Mouse (Mus musculus) mesoderm, embryonic 11.5 days (tissue): Measurements from ENCODE around the gene Tpgs1.
A peak's percentile ranks its signal among the peaks of the same experiment; 100 is the strongest.

Experiments used
- DNase-seq: peaks from one replicate; pipeline ENCODE4 v3.0.0-alpha.2; 2012; ENCODE audit warnings: low read depth, low spot score

Gene Tpgs1

DNA sequence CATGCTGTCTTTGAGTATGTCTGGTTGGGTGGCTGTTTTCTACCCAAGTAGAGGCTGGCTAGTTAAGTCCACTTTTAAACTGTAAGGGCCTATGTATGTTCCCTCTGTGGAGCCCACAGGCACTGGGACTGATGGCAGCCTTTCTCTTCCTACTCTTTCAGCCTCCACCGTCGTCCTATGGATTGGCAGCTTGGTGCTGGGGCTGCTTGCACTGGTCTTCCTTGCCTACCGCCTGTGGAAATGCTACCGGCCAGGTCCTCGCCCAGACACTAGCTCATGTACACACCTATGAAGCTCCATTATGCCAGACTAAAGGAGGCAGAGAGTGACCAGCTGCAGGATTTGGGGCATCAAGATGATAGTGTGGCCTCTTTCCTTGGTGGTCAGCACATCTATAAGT is 1.1 kb upstream of the Tpgs1 start:
- DNase-seq = no peak

DNA sequence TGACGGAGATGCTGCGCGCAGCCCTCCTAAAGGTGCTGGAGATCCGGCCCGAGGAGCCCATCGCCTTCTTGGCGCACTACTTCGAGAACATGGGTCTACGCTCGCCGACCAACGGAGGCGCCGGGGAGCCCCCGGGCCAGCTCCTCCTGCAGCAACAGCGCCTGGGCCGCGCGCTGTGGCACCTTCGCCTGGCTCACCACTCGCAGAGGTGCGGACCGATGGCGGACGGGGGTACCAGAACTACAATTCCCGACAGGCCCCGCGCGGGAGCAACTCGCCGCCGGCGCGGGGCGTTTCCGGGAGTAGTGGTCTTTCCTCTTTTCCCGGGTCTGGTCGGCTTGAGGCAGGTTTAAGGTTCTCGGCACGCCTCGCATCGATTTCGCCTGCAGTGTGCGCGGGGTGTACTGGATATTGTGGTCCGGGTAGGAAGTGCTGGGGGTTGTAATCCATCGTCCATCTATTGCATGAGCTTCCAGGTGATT is 448 bp downstream of the Tpgs1 start:
- DNase-seq = peak; percentile 83

DNA sequence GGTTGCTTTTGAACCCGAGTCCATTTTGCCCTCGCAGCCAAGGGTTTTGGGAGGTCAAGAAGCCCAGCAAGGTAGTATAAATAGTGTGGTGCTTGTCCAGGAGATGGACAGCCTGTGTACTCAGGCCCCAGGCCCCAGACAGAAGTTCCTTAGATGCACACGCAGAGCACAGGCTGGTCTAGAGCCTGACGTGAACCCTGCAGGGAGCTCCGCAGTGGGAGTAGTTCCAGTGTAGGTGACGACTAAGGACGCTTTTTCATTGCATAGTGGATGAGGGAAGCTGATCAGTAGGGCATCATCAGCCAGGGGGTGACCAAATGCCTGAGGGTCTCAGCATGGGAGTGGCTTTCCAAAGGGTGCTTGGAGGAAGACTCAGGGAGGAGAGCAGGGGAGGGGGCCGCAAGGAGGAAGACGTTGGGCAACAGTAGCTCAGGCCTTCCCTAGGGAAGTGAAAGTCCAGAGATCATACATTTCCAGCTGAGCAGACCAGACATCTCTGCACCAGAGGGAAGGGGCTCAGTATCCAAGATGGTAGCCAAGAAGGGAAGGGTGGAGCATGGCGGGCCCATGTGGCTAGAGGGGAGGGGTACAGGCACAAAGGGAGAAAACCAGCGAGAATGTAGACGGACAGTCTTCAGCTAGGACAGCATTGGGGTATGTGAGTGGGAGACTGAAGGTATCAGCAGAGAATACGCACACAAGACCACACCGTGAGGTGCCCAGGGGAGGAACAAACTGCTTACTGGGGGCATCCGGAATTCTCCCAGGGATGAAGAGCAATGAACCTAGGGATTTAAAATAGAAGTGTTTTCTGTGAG is 1.1 kb downstream of the Tpgs1 start:
- no peak for DNase-seq

DNA sequence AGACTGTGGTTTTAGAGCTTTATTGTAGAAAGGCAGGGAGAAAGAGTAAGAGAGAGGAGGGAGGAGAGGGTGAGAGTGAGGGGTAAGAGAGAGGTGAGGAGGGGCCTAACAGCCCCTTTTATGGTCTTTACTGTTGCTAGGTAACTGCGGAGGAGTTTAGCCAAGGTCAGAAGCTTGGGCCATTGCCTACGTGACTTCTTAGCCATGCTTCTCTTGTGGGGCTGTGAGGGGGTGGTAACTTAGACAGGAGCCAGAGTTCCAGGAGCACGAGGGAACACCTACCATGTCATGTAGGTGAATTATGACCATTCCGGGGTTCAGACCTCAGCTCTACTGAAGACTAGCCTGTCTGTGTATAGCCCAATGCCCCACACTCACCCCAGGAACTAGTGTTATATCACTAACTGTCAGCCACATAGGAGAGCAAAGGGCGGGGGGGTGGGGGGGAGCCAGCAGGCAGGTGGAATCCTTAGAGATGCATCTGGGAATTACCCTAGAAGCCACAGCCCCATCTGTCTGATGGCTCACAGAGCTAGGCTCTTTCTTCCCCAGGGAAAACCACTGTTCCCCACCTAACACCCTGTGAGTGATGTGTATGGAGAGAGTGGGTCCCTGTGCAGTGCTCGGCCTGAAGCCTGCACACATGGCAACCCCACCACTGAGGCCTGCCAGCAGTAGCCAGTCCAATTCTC is 2.4 kb downstream of the Tpgs1 start:
- peak; percentile 39 for DNase-seq

DNA sequence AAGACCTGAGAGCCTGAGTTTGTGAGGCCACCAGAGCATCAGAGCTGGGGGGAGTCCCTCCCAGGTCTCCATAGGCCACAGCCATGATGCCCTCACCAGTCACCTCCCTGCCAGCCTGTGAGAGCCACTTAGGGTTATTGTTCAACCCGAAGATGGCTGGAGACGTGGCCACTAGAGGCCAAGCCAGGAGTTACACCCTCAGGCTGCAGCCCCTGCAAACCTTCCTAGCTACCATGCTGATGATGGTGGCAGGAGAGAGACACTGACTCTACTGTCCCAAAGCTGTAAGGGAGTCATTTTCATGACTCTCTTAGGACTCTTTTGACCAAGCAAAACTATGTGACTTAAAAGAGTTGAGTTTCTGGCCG is 2.9 kb downstream of the Tpgs1 start:
- DNase-seq = no peak

DNA sequence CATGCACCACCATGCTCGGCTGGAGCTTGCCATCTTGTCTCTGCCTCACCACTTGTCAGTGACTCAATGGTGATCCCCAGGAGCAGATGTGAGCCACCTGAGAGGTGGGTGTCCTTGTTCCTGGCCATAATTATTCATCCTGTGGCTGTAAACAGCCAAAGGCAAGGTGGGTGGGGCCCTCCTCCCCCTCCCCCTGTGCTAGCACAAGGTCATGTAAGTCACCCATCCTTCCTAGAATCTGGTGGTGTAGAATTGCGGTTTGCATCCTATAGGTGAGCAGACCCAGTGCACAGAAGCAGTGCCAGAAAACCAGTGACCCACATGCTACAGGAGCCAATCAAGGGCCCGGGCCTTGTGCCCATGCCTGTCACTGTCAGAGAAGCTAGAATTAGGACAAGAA is 3.9 kb downstream of the Tpgs1 start:
- no peak for DNase-seq

DNA sequence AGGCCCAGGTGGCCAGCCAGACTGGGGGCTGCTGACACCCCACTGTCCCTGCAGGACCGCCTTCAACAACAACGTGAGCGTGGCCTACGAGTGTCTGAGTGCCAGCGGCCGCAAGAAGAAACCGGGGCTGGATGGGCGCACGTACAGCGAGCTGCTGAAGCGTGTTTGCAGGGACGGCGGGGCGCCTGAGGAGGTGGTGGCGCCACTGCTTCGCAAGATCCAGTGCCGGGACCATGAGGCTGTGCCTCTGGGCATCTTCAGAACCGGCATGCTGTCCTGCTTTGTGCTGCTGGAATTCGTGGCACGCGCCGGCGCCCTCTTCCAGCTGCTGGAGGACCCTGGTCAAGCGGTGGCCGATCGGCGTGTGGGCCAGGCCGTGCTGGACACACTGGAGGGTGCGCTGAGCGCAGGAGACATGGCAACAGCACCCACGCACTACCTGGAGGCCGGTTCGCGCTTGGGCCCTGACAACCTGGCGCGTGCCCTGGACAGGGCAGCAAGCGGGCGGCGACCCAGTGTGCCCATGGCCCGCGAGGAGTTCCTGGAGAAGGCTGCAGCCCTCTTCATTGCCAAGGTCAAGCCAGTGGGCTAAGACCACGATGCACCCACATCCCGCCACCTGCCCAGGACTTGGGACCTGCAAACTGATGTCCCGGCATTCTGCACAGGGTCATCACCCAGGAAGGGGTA is 6.3 kb downstream of the Tpgs1 start:
- DNase-seq = no peak

DNA sequence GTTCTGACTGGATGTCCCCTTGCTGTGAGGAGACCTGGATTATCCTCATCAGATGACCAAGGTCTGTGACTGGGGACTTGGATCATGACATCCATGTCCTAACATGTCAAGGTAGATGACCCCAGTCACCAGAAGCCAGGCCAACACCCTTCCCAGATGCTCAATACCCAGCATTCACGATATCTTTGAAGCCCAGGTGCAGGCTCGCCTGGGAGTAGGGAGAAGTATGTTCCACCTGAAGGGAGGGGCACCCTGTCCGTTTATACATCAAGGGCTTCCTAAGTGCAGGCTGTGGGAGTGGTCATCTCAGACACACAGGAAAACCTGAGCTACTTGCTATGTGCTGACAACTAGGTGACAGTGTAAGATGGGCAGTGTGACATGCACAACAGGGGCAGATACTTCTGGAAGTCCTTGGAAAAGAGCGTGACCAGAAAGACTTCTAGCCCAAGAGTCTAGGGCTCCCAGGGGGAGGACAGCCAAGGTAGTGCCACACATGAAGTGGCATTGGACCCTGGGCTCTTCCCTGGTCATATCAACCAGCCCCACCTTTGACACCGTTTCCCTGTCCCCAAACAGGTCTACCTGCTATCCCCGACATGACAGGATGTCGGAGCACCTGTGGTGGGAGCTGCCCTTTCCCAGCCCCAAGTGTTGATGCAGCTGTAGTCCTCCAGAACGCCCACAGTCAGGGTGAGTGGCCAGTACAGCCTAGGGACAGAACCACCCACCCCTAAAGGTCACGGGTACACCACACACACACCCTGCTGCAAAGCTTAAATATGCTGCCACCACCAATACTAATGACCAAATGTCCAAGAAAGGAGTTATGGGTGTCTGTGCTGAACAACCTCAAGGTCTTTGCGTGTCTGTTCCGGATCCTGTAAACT is 11.7 kb downstream of the Tpgs1 start:
- no peak for DNase-seq

DNA sequence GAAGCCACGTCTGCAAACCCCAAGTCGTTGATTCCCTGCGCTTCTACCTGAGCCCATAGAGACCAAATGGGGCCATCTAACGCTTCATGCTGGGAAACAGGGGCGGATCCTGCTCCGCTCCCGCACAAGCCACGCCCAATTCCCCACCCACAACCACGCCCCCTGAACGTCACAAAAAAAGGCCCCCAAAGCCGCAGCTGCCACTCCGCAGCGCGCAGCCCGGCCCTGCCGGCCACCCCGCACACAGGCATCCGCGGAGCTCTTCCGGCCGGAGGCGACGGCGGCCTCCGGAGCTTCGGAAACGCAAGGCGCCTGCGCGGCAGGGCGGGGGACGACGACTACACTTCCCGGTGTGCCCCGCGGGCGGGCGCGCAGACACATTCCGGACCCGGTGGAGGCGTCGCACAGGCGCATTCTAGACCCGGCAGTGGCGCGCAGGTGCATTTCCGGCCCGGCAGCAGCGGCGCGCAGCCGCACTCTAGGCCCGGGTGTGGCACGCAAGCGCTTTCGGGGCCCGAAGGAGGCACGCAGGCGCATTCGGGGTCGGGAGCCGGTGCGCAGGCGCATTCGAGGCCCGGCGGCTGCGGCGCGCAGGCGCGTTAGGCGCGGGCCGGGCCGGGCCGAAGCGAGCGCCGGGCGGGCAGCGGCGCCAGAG is 12.5 kb downstream of the Tpgs1 start, which contains the start of gene Cdc34:
Cdc34 (plus strand) TSS at position 605 of the 655 bp plus-strand sequence.
- DNase-seq = peak; percentile 100

DNA sequence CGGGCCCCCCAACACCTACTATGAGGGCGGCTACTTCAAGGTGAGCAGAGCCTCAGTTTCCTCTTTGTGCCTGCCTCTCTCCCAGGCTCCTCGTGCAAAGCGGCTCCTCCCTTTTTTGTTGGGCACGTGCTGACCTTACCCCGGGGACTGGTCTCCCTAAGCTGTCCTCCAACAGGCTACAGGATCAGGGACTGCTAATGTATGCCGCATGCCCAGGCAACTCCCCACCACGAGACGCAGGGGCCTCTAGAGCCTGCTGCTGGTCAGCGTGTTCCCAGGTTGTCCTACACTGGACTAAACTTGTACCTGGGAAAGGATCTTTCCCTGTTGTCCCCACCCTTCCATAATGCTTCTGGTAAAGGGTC is 13.4 kb downstream of the Tpgs1 start:
- DNase-seq = no peak

DNA sequence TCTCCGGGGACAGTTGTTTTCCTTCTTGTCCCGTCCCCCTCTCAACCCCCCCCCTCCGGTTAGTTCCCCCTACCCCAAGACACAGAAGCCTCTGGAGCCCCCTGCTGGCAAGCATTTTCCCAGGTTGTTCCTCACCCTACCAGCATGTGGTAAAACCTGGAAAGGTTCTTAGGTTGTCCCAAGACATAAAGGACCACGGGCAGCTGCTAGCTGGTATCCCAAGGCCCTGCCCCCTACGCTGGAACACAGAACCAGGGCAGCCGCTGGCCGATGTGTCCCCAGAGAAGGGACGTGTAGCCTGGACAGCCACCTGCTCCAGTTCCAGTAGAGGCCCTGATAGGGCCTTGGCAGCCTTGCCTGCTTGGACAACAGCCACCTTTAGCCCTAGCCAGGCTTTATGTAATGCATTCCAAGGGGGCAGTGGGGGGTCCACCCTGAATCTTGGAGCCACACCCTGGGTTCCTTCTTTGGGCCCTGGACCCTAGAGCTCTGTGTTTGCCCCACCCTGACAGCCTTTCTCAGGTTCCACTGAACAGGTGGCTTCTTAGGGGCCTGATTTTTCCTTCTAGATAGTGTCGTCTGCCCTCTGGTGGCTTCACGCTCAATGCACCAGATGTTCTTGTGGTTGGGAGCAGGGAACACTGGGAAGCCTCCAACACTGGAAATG is 13.9 kb downstream of the Tpgs1 start:
- DNase-seq = peak; percentile 71

DNA sequence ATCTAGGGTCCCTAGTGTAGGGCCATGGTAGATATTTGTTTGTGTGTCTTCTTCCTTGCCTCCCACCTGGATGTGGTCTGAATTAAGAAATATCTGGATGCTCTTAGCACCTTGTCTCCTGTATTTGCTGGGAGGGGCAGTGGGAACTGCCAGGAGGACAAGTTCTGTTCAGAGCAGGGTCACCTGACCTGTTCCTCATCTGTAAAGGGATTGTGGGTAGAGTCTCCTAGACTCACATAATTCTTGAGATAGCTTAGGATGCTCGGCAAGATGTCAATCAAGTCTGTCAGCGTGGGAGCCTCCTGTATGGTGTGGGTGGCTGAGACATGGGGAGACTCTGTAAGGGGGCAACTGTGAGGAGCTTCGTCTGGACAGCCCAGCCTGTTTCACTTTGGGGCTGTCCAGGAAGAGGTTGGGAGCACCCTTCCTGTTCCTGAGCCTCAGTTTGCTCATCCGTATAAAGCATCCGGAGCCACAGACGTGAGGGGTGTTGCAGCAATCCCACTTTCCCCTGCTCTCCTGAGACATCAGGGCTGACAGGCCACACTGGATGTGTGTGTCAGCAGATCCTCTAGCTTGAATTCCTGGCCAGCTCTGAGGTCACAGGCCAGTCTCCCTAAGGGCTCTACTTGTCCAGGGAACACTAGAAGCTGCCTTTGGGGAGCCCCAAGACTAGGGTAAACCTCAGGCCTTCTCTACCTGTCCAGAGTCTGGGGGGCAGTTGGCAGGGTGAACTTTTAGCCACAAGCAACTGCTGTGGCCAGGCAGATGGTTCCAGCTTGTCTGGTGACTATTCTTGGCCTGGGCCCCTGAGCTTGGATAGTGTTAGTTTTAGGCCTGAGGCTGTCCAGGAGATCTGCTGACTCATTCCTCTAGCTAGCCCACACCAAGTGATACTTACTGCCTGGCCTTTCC is 14.8 kb downstream of the Tpgs1 start:
- no peak for DNase-seq

DNA sequence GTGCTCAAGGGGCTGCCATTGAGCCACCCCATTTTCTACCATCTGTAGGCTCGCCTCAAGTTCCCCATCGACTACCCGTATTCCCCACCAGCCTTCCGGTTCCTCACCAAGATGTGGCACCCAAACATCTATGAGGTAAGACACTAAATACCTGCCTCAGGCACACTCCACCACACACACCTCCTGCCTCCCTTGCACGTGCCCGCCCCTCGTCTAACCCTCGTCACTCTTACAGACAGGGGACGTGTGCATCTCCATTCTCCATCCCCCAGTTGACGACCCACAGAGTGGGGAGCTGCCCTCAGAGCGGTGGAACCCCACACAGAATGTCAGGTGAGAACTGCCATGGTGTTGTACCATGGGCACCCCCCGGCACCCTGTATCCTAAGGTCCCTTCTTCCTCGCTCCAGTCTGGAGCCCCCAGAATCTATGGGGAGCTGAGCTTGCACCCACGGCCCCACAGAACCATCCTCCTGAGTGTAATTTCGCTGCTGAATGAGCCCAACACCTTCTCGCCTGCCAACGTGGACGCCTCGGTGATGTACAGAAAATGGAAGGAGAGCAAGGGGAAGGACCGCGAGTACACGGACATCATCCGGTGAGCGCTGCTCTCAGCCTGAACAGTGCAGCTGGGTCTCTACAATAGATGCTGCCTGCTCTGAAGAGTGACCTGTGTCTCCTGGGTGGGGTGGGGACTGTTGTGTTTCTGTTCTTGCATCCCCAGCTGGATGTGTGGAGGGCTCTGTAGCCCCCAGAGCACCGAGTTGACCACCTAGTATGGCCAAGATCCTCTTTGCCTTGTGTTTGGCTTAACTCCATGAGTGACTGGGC is 15.8 kb downstream of the Tpgs1 start:
- no peak for DNase-seq

DNA sequence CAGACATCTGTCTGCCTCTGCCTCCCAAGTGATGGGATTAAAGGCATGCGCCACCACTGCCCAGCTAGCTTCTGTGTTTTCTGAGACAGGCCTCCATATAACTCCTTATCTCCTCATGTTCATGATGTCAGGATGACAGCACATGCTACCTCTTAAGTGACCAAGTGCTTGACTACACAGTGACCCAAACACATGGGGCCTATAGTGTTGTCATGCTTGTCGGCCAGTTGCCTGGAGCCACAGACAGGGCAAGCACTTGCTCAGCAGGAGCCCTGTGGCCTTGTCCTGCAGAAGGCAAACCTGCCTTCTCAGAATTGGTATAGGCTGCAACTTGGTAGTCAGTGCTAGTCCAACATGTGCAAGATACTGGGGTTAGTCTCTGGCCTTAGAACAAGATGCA is 17.1 kb downstream of the Tpgs1 start:
- no peak for DNase-seq

DNA sequence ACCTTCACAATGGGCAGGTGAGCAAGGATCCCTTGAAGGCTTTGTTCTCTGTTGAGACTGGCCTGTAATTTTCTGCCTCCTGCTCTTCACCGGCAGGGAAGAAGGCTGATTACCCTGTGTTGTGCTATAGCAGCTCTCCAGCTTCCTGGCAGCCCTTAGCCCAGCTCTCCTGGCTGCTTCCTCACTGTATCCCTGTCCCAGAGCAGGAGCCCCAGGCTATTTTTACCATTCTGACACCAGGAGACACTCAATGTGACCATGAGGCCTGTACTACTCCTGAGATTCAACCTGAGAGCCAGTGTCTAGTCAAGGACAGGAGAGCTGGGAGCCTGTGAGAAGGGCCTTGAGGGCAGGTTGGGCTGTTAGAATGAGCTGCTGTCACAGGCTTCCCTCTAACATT is 17.5 kb downstream of the Tpgs1 start:
- no peak for DNase-seq

DNA sequence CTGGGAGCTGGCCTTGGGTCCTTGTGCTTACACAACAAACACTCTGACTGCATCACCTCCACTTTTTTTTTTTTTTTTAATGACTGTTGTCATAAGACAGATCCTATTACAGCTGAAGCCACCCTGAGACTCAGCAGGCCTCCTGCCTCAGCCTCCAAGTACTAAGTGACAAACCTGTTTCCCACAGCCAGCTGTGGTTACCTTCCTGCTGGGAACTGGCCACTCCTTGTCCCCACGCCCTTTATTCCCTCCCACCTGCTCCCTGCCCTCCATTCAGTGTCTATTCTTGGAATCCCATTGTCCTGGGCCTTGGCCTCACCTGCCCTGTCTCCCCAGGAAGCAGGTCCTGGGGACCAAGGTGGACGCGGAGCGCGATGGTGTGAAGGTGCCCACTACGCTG is 18.3 kb downstream of the Tpgs1 start:
- DNase-seq = no peak

DNA sequence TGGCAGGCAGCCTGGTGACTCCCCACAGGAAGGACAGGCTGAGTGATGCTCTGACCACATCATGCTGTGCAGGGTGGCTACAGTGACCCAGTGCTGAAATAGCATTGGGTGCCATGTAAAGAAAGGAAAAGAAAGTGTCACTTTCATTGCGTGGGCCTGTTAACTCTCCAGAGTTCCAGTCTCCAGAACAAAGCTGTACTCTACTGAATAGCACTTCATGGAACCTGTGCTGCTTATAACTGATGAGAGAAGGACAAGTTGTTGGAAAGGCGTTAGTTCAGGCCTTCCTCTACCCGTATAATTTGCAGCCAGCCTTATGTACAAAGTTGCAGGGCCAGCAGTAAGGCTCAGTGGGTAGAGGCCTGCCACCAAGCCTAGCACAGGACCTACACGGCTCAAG is 19.6 kb downstream of the Tpgs1 start, which contains the start of gene Gzmm:
Gzmm (plus strand) TSS at position 301 of the 400 bp plus-strand sequence.
- no peak for DNase-seq

DNA sequence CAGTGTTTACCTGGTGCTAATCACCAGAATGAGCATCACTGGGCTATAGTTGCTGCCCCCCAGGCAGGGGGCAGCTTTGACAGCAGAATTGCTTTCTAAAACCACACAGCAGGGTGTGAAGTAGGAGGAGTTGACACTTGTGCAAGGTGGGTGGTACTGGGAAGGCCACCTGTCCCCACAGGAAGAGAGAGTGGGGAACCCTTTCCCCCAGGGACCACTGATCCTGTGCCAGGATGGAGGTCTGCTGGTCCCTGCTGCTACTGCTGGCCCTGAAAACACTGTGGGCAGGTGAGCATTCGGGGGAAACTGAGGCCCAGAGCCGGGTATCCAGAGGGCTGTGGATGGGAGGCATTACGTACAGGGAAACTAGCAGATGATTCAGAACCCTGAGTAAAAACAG is 20.0 kb downstream of the Tpgs1 start:
- no peak for DNase-seq
